Mouse (Mus musculus): ENCODE data around the gene Ppp1r13b. TPM values are rescaled to one million over a fixed set of nuclear protein-coding genes. Genes with fewer than 3 reads are reported as not detected.

Ppp1r13b gene
- total RNA-seq, 1 experiment from 2014 or later = 9.8 TPM

- no peak for ATAC-seq (replicated peaks; ENCODE audit: insufficient number of reproducible peaks, low FRiP score, low TSS enrichment, poor library complexity, severe bottlenecking)
These were observed 95.3 kb downstream of the Ppp1r13b start for GRCm38 (mm10) chr12:111812611-111813010.

GRCm38 (mm10) chr12:111812075-111812474 is 95.8 kb downstream of the Ppp1r13b start:
- ATAC-seq (replicated peaks; ENCODE audit: insufficient number of reproducible peaks, low FRiP score, low TSS enrichment, poor library complexity, severe bottlenecking) = no peak

- ATAC-seq (replicated peaks; ENCODE audit: insufficient number of reproducible peaks, low FRiP score, low TSS enrichment, poor library complexity, severe bottlenecking) = peak; percentile 24; the same call in 1 of the 2 replicates
These were observed 98.1 kb downstream of the Ppp1r13b start for GRCm38 (mm10) chr12:111809762-111810161.

- ATAC-seq (replicated peaks; ENCODE audit: insufficient number of reproducible peaks, low FRiP score, low TSS enrichment, poor library complexity, severe bottlenecking) = no peak
These were observed 99.1 kb downstream of the Ppp1r13b start for GRCm38 (mm10) chr12:111808775-111809174.

GRCm38 (mm10) chr12:111803538-111803937 is 104.4 kb downstream of the Ppp1r13b start:
- no peak for ATAC-seq (replicated peaks; ENCODE audit: insufficient number of reproducible peaks, low FRiP score, low TSS enrichment, poor library complexity, severe bottlenecking)

- ATAC-seq (replicated peaks; ENCODE audit: insufficient number of reproducible peaks, low FRiP score, low TSS enrichment, poor library complexity, severe bottlenecking) = no peak
These were observed 107.3 kb downstream of the Ppp1r13b start for GRCm38 (mm10) chr12:111800459-111801183.

- no peak for ATAC-seq (replicated peaks; ENCODE audit: insufficient number of reproducible peaks, low FRiP score, low TSS enrichment, poor library complexity, severe bottlenecking)
These were observed 109.4 kb downstream of the Ppp1r13b start for GRCm38 (mm10) chr12:111798493-111798892.

- ATAC-seq (replicated peaks; ENCODE audit: insufficient number of reproducible peaks, low FRiP score, low TSS enrichment, poor library complexity, severe bottlenecking) = no peak
These were observed 110.7 kb downstream of the Ppp1r13b start for GRCm38 (mm10) chr12:111797251-111797650.

- ATAC-seq (replicated peaks; ENCODE audit: insufficient number of reproducible peaks, low FRiP score, low TSS enrichment, poor library complexity, severe bottlenecking) = no peak
These were observed 112.6 kb downstream of the Ppp1r13b start for GRCm38 (mm10) chr12:111795180-111795895.

- no peak for ATAC-seq (replicated peaks; ENCODE audit: insufficient number of reproducible peaks, low FRiP score, low TSS enrichment, poor library complexity, severe bottlenecking)
These were observed 113.3 kb downstream of the Ppp1r13b start for GRCm38 (mm10) chr12:111794526-111795179.

- ATAC-seq (replicated peaks; ENCODE audit: insufficient number of reproducible peaks, low FRiP score, low TSS enrichment, poor library complexity, severe bottlenecking) = no peak
These were observed 113.8 kb downstream of the Ppp1r13b start for GRCm38 (mm10) chr12:111794102-111794501.

GRCm38 (mm10) chr12:111791474-111792104 is 116.3 kb downstream of the Ppp1r13b start:
- no peak for ATAC-seq (replicated peaks; ENCODE audit: insufficient number of reproducible peaks, low FRiP score, low TSS enrichment, poor library complexity, severe bottlenecking)

- ATAC-seq (replicated peaks; ENCODE audit: insufficient number of reproducible peaks, low FRiP score, low TSS enrichment, poor library complexity, severe bottlenecking) = no peak
These were observed 117.3 kb downstream of the Ppp1r13b start for GRCm38 (mm10) chr12:111790631-111791030.

GRCm38 (mm10) chr12:111790090-111790489 is 117.8 kb downstream of the Ppp1r13b start:
- ATAC-seq (replicated peaks; ENCODE audit: insufficient number of reproducible peaks, low FRiP score, low TSS enrichment, poor library complexity, severe bottlenecking) = no peak

GRCm38 (mm10) chr12:111787015-111787414 is 120.9 kb downstream of the Ppp1r13b start:
- ATAC-seq (replicated peaks; ENCODE audit: insufficient number of reproducible peaks, low FRiP score, low TSS enrichment, poor library complexity, severe bottlenecking) = no peak

GRCm38 (mm10) chr12:111785174-111785573 is 122.7 kb downstream of the Ppp1r13b start:
- no peak for ATAC-seq (replicated peaks; ENCODE audit: insufficient number of reproducible peaks, low FRiP score, low TSS enrichment, poor library complexity, severe bottlenecking)

GRCm38 (mm10) chr12:111779544-111779943 is 128.4 kb downstream of the Ppp1r13b start:
- ATAC-seq (replicated peaks; ENCODE audit: insufficient number of reproducible peaks, low FRiP score, low TSS enrichment, poor library complexity, severe bottlenecking) = no peak
